In genomic region chr11:56351231-56351630, GRCm38 (mm10) we compare ENCODE assay signal across 13 mouse cellular contexts.
"Had no signal": no experiment of that assay in that cellular context is flagged by ENCODE, and none has a peak within 500 bp of the region (broad histone marks: within the 10 kb centered on the region; RNA-seq: fewer than 3 reads in every experiment).

No protein-coding gene starts in this region.

- H3K36me3 ChIP-seq: limb, embryonic 15.5 days; liver, embryonic 12.5 days; midbrain, embryonic 12.5 days; neural tube, embryonic 13.5 days had no signal

- H3K9me3 ChIP-seq: limb, embryonic 15.5 days; liver, embryonic 12.5 days; midbrain, embryonic 12.5 days; neural tube, embryonic 13.5 days had no signal

- H3K27ac ChIP-seq: left cerebral cortex, adult 2 months; limb, embryonic 15.5 days; liver, embryonic 12.5 days; midbrain, embryonic 12.5 days; neural tube, embryonic 13.5 days had no signal

- H3K4me2 ChIP-seq: limb, embryonic 15.5 days; liver, embryonic 12.5 days; midbrain, embryonic 12.5 days; neural tube, embryonic 13.5 days had no signal

- DNase-seq: kidney, adult 8-10 months; kidney, postnatal 25 days; retina, postnatal 1 day; right cerebral cortex, postnatal 4 days; spleen, adult 18-20 months; thymus, adult 18-20 months; thymus, postnatal 14 days had no signal

- ATAC-seq: liver, embryonic 12.5 days; midbrain, embryonic 16.5 days had no signal

- H3K4me3 ChIP-seq: left cerebral cortex, adult 2 months; limb, embryonic 15.5 days; liver, embryonic 12.5 days; midbrain, embryonic 12.5 days; neural tube, embryonic 13.5 days had no signal

- H3K9ac ChIP-seq: limb, embryonic 15.5 days; liver, embryonic 12.5 days; midbrain, embryonic 12.5 days; neural tube, embryonic 13.5 days had no signal

- H3K27me3 ChIP-seq: limb, embryonic 15.5 days; liver, embryonic 12.5 days; midbrain, embryonic 12.5 days; neural tube, embryonic 13.5 days had no signal

- H3K4me1 ChIP-seq: limb, embryonic 15.5 days; liver, embryonic 12.5 days; midbrain, embryonic 12.5 days; neural tube, embryonic 13.5 days had no signal
